Mouse (Mus musculus) stomach, postnatal 0 days (tissue): ENCODE data around the gene Tsc22d4. TPM values are rescaled to one million over a fixed set of nuclear protein-coding genes. Genes with fewer than 3 reads are reported as not detected.

Experiments used
- ATAC-seq: fragments of 200-750 bp; cut with Nextera tagmentation; 2 replicates; pipeline ENCODE4 v1.8.0; 2017; ENCODE audit not compliant: low FRiP score, low TSS enrichment
- DNase-seq: peaks from one replicate; pipeline ENCODE4 v3.0.0-alpha.2; 2016; ENCODE audit warnings: low spot score
- H3K27ac ChIP-seq: fragments of 300-500 bp; sonication (generic); replicated peaks from 2 replicates; pipeline ENCODE4 v1.5.1; 2014; ENCODE audit warnings: mild to moderate bottlenecking, control low read depth
- H3K27me3 ChIP-seq: fragments of 300-500 bp; sonication (generic); 2 replicates; pipeline ENCODE4 v1.6.1; 2014; ENCODE audit warnings: low read length; ENCODE audit not compliant: control insufficient read depth, insufficient read depth
- H3K36me3 ChIP-seq: fragments of 300-500 bp; sonication (generic); 2 replicates; pipeline ENCODE4 v1.6.1; 2014; ENCODE audit warnings: low read length, mixed read lengths; ENCODE audit not compliant: control insufficient read depth, insufficient read depth
- H3K4me1 ChIP-seq: fragments of 300-500 bp; sonication (generic); replicated peaks from 2 replicates; pipeline ENCODE4 v1.6.1; 2014; ENCODE audit warnings: antibody characterized with exemption; ENCODE audit not compliant: control insufficient read depth, insufficient read depth
- H3K4me2 ChIP-seq: fragments of 300-500 bp; sonication (generic); replicated peaks from 2 replicates; pipeline ENCODE4 v1.6.1; 2014; ENCODE audit warnings: low read depth, mild to moderate bottlenecking, control low read depth, moderate library complexity
- H3K4me3 ChIP-seq: fragments of 300-500 bp; sonication (generic); 2 replicates; pipeline ENCODE4 v1.5.1; 2014; ENCODE audit warnings: low read depth, low read length, control low read depth
- H3K9ac ChIP-seq: fragments of 300-500 bp; sonication (generic); 2 replicates; pipeline ENCODE4 v1.6.1; 2014; ENCODE audit warnings: mild to moderate bottlenecking, low read length, control low read depth, mixed read lengths
- H3K9me3 ChIP-seq: fragments of 300-500 bp; sonication (generic); 2 replicates; pipeline ENCODE4 v1.6.1; 2016; ENCODE audit warnings: low read length; ENCODE audit not compliant: control insufficient read depth
- CTCF ChIP-seq: IDR thresholded peaks from 2 replicates; pipeline ENCODE4 v1.5.1; 2016; ENCODE audit warnings: antibody characterized with exemption, low read depth, mild to moderate bottlenecking, moderate library complexity
- EP300 ChIP-seq: optimal IDR thresholded peaks from 2 replicates; pipeline ENCODE3; 2016; ENCODE audit warnings: antibody characterized with exemption
- WGBS: fragments of 180-500 bp; shearing (Covaris S2); extraction: QIAGEN DNeasy Blood & Tissue Kit; methylation state at CpG from one replicate; pipeline ENCODE4 v1.1.7; 2014; 5-methylcytosine and 5-hydroxymethylcytosine counted together
- polyA plus RNA-seq: library from polyadenylated mRNA; unstranded; fragments of >200 nt; fragmentation: Nextera tagmentation; extraction: Ambion mirVana; gene quantifications from 2 replicates; pipeline ENCODE4 v1.2.1, GENCODE M21; 2015

Tsc22d4 gene
- polyA plus RNA-seq, 1 experiment from 2014 or later: 100 TPM

GRCm38 (mm10) chr5:137777267-137777845 is 31.8 kb downstream of the Tsc22d4 start:
- Histone ChIP-seq H3K27me3 (no peaks in the 10 kb centered on the region), H3K4me1 (no peaks in the 10 kb centered on the region), H3K9ac (no peak overlapping the region), H3K27ac (no peak overlapping the region), H3K4me2 (no peak overlapping the region), H3K4me3 (no peak overlapping the region), H3K9me3 (no peaks in the 10 kb centered on the region), H3K36me3 (peaks cover 6% of the 10 kb centered on the region; the same call in 1 of the 2 replicates)
- WGBS: 59% methylated on average over 7 of the region's 7 CpGs
- DNase-seq: no peak
- TF ChIP-seq CTCF: no peak
- TF ChIP-seq EP300: no peak
- no peak for ATAC-seq

- Histone ChIP-seq H3K4me2 (peak within 1 kb of the TSS; percentile 92), H3K27ac (peak within 1 kb of the TSS; percentile 84), H3K4me1 (0 out of 2 replicates have a peak, but pooled peaks cover 2% of the 10 kb centered on the region), H3K9ac (peak within 1 kb of the TSS; percentile 82), H3K9me3 (no peaks in the 10 kb centered on the region), H3K36me3 (peaks cover 15% of the 10 kb centered on the region), H3K27me3 (no peaks in the 10 kb centered on the region), H3K4me3 (peak within 1 kb of the TSS; percentile 93)
- TF ChIP-seq EP300 (no peak), CTCF (no peak)
- ATAC-seq: peak; percentile 93
- DNase-seq: peak; percentile 97
- WGBS: under 1% methylated on average over 31 of the region's 31 CpGs
Measured at GRCm38 (mm10) chr5:137778635-137779034, 33.1 kb downstream of the Tsc22d4 start, which contains the start of gene Ppp1r35. Gene Ppp1r35 (plus strand): TSS chr5:137778849.

GRCm38 (mm10) chr5:137779053-137779933 is 33.8 kb downstream of the Tsc22d4 start:
- Histone ChIP-seq H3K9me3 (no peaks in the 10 kb centered on the region), H3K4me1 (peaks cover 4% of the 10 kb centered on the region; the same call in 1 of the 2 replicates), H3K4me3 (peak overlapping the region; percentile 93), H3K27me3 (no peaks in the 10 kb centered on the region), H3K4me2 (peak overlapping the region; percentile 92), H3K27ac (peak overlapping the region; percentile 84), H3K36me3 (peaks cover 15% of the 10 kb centered on the region), H3K9ac (peak overlapping the region; percentile 82)
- under 1% methylated on average over 59 of the region's 83 CpGs for WGBS
- TF ChIP-seq CTCF (no peak), EP300 (no peak)
- peak; percentile 36 for ATAC-seq
- peak; percentile 55 for DNase-seq

GRCm38 (mm10) chr5:137781661-137782060 is 36.1 kb downstream of the Tsc22d4 start:
- no peak overlapping the region for H3K9ac ChIP-seq
- no peaks in the 10 kb centered on the region for H3K27me3 ChIP-seq
- H3K27ac ChIP-seq: no peak overlapping the region
- no peak overlapping the region for H3K4me3 ChIP-seq
- no peak for TF ChIP-seq EP300
- TF ChIP-seq CTCF: no peak
- H3K36me3 ChIP-seq: peaks cover 15% of the 10 kb centered on the region
- no peak overlapping the region for H3K4me2 ChIP-seq
- peaks cover 10% of the 10 kb centered on the region; the same call in 1 of the 2 replicates for H3K4me1 ChIP-seq
- ATAC-seq: no peak
- H3K9me3 ChIP-seq: no peaks in the 10 kb centered on the region
- WGBS: 86% methylated on average over 7 of the region's 7 CpGs
- DNase-seq: no peak

- Histone ChIP-seq H3K4me3 (no peak overlapping the region), H3K27me3 (no peaks in the 10 kb centered on the region), H3K4me2 (peak overlapping the region; percentile 87; the same call in 1 of the 2 replicates), H3K9me3 (no peaks in the 10 kb centered on the region), H3K4me1 (peaks cover 10% of the 10 kb centered on the region; the same call in 1 of the 2 replicates), H3K36me3 (peaks cover 15% of the 10 kb centered on the region), H3K27ac (no peak overlapping the region), H3K9ac (peak overlapping the region; percentile 3; the same call in 1 of the 2 replicates)
- no peak for DNase-seq
- ATAC-seq: no peak
- 76% methylated on average over 13 of the region's 13 CpGs for WGBS
- no peak for TF ChIP-seq EP300
- no peak for TF ChIP-seq CTCF
Measured at GRCm38 (mm10) chr5:137782776-137783522, 37.4 kb downstream of the Tsc22d4 start.
